Mouse (Mus musculus): ENCODE measurements at regions not wholly inside any gene's neighbourhood (a gene's known extent, or its start where the extent isn't known, plus 50 kb on each side); places are given as distances from the start of the nearest gene placed in this dataset.
"Not testable (repeated sequence)": the region's sequence is repeated elsewhere in the genome, so short reads cannot be mapped to it uniquely, and the experiment has no call there.

- DNase-seq (ENCODE audit: low read depth in 2 of 2, low spot score in 2 of 2): no peak
These were observed 104.0 kb upstream of the Stt3b start for GRCm38 (mm10) chr9:115414190-115414589.

GRCm38 (mm10) chr9:115422786-115423185, 112.6 kb upstream of the Stt3b start:
- no peak for DNase-seq (ENCODE audit: low read depth in 2 of 2, low spot score in 2 of 2)

GRCm38 (mm10) chr9:115426682-115427081, 116.5 kb upstream of the Stt3b start:
- no peak for DNase-seq (ENCODE audit: low read depth in 2 of 2, low spot score in 2 of 2)

GRCm38 (mm10) chr9:115430271-115430670, 120.0 kb upstream of the Stt3b start:
- no peak for DNase-seq (ENCODE audit: low read depth in 2 of 2, low spot score in 2 of 2)

- DNase-seq (ENCODE audit: low read depth in 2 of 2, low spot score in 2 of 2): peak; percentile 37 to 45
These were observed 124.5 kb upstream of the Stt3b start for GRCm38 (mm10) chr9:115434696-115435095.

GRCm38 (mm10) chr9:115436301-115436700, 126.1 kb upstream of the Stt3b start:
- DNase-seq (ENCODE audit: low read depth in 2 of 2, low spot score in 2 of 2): no peak

GRCm38 (mm10) chr9:115438234-115438633, 128.0 kb upstream of the Stt3b start:
- not testable (repeated sequence) for DNase-seq (ENCODE audit: low read depth in 2 of 2, low spot score in 2 of 2)

GRCm38 (mm10) chr9:115446681-115447080, 136.5 kb upstream of the Stt3b start:
- no peak for DNase-seq (ENCODE audit: low read depth in 2 of 2, low spot score in 2 of 2)

- no peak for DNase-seq (ENCODE audit: low read depth in 2 of 2, low spot score in 2 of 2)
These were observed 140.6 kb upstream of the Stt3b start for GRCm38 (mm10) chr9:115450741-115451320.

- DNase-seq (ENCODE audit: low read depth in 2 of 2, low spot score in 2 of 2): no peak
These were observed 144.6 kb upstream of the Stt3b start for GRCm38 (mm10) chr9:115454771-115455170.

- DNase-seq (ENCODE audit: low read depth in 2 of 2, low spot score in 2 of 2): no peak
These were observed 145.9 kb upstream of the Stt3b start for GRCm38 (mm10) chr9:115456121-115456520.

GRCm38 (mm10) chr9:115456638-115457037, 146.4 kb upstream of the Stt3b start:
- DNase-seq (ENCODE audit: low read depth in 2 of 2, low spot score in 2 of 2): no peak

- no peak for DNase-seq (ENCODE audit: low read depth in 2 of 2, low spot score in 2 of 2)
These were observed 147.9 kb upstream of the Stt3b start for GRCm38 (mm10) chr9:115457889-115458710.

- not testable (repeated sequence) for DNase-seq (ENCODE audit: low read depth in 2 of 2, low spot score in 2 of 2)
These were observed 148.9 kb upstream of the Stt3b start for GRCm38 (mm10) chr9:115459075-115459474.

- DNase-seq (ENCODE audit: low read depth in 2 of 2, low spot score in 2 of 2): no peak
These were observed 155.1 kb upstream of the Stt3b start for GRCm38 (mm10) chr9:115465326-115465725.

GRCm38 (mm10) chr9:115468641-115469040, 158.4 kb upstream of the Stt3b start:
- DNase-seq (ENCODE audit: low read depth in 2 of 2, low spot score in 2 of 2): no peak

- DNase-seq (ENCODE audit: low read depth in 2 of 2, low spot score in 2 of 2): peak in 1 of 2 experiments; percentile 50
These were observed 161.4 kb upstream of the Stt3b start for GRCm38 (mm10) chr9:115471582-115471981.

GRCm38 (mm10) chr9:115473037-115473436, 162.8 kb upstream of the Stt3b start:
- no peak for DNase-seq (ENCODE audit: low read depth in 2 of 2, low spot score in 2 of 2)

GRCm38 (mm10) chr9:115473847-115474246, 163.6 kb upstream of the Stt3b start:
- DNase-seq (ENCODE audit: low read depth in 2 of 2, low spot score in 2 of 2): no peak

GRCm38 (mm10) chr9:115474342-115474741, 164.1 kb upstream of the Stt3b start:
- no peak for DNase-seq (ENCODE audit: low read depth in 2 of 2, low spot score in 2 of 2)

- DNase-seq (ENCODE audit: low read depth in 2 of 2, low spot score in 2 of 2): no peak
These were observed 166.0 kb upstream of the Stt3b start for GRCm38 (mm10) chr9:115476205-115476604.

GRCm38 (mm10) chr9:115477556-115478220, 167.5 kb upstream of the Stt3b start:
- no peak for DNase-seq (ENCODE audit: low read depth in 2 of 2, low spot score in 2 of 2)
